Mouse (Mus musculus): Measurements from ENCODE around the gene Ric1.
"Not testable (repeated sequence)": the region's sequence is repeated elsewhere in the genome, so short reads cannot be mapped to it uniquely, and the experiment has no call there.

Ric1 gene

DNA sequence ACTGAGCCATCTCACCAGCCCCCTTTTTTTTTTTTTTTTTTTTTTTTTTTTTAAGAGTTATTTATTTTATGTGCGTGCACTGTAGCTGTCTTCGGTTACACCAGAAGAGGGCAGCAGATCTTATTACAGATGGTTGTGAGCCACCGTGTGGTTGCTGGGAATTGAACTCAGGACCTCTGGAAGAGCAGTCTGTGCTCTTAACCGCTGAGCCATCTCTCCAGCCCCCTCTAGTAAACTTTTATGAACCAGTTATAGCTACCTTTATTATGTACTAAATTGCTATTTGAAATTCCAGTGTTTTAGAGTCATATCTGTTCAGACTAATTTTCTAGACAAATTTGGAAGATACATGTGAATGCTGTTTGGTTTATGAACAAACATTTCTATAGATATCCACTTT is 3.5 kb downstream of the Ric1 start:
- not testable (repeated sequence) for DNase-seq (ENCODE audit: low spot score in 2 of 2)

DNA sequence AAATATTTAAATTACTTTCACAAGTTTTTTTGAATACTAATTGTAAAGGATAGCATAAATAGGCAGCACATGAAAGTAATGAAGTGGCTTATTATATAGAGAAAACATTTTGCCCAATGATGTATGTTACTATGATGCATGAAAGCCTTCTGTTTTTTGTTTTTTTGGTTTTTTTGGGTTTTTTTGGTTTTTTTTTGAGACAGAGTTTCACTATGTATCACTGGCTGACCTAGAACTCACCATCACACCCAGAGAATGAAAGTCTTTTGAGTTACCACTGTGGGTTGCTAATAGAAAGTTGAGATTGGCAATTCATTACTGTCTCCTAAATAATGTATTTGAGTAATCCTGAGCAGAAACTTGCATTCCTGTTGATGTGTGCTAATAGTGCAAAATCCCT is 4.8 kb downstream of the Ric1 start:
- no peak for DNase-seq (ENCODE audit: low spot score in 2 of 2)

- DNase-seq (ENCODE audit: low spot score in 2 of 2) = no peak
These were observed 5.2 kb downstream of the Ric1 start for GRCm38 (mm10) chr19:29527299-29527698.

GRCm38 (mm10) chr19:29528568-29528967 is 6.5 kb downstream of the Ric1 start:
- DNase-seq (ENCODE audit: low spot score in 2 of 2) = no peak

GRCm38 (mm10) chr19:29534030-29534429 is 11.9 kb downstream of the Ric1 start:
- DNase-seq (ENCODE audit: low spot score in 2 of 2) = no peak

- no peak for DNase-seq (ENCODE audit: low spot score in 2 of 2)
These were observed 20.3 kb downstream of the Ric1 start for GRCm38 (mm10) chr19:29542256-29542970.

GRCm38 (mm10) chr19:29544026-29544425 is 21.9 kb downstream of the Ric1 start:
- DNase-seq (ENCODE audit: low spot score in 2 of 2) = no peak

DNA sequence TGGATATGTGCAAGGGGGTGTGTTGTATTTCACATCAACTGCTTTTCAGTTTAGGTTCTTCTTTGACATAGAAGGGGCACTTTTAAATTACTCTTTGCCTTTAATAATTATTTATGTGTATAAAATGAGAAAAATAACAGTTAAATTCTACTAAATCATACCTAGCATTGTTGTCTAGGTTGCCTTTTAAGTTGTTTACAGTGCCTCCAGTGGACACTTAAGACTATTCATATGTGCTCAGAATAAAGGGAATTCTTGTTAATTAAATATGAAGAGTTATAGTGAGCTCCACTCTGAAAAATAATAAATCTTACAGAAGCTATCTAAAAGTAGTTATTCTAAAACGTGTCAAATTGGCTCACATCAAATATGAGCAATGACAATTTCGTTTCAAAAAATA is 28.5 kb downstream of the Ric1 start:
- DNase-seq (ENCODE audit: low spot score in 2 of 2) = no peak

DNA sequence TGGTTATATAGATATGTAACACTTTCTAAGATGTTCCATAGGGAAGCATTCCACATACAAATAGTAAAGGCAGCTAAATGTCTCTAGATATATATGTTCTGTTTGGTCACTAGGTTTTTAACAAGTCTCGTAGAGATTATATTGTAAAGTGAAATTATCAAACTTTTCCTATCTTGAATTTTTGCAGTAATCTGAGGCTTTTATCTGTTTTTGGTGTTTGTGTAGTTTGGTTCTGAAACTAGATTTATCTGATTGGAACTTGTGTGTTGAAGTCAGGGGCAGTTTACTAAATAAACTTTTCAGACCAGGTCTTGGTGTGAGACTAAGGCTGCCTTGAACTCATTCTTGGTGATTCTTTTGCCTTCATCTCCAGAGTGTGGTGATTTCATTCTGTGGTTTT is 29.0 kb downstream of the Ric1 start:
- DNase-seq (ENCODE audit: low spot score in 2 of 2) = no peak

- DNase-seq (ENCODE audit: low spot score in 2 of 2) = not testable (repeated sequence)
These were observed 29.9 kb downstream of the Ric1 start for GRCm38 (mm10) chr19:29551980-29552379.

DNA sequence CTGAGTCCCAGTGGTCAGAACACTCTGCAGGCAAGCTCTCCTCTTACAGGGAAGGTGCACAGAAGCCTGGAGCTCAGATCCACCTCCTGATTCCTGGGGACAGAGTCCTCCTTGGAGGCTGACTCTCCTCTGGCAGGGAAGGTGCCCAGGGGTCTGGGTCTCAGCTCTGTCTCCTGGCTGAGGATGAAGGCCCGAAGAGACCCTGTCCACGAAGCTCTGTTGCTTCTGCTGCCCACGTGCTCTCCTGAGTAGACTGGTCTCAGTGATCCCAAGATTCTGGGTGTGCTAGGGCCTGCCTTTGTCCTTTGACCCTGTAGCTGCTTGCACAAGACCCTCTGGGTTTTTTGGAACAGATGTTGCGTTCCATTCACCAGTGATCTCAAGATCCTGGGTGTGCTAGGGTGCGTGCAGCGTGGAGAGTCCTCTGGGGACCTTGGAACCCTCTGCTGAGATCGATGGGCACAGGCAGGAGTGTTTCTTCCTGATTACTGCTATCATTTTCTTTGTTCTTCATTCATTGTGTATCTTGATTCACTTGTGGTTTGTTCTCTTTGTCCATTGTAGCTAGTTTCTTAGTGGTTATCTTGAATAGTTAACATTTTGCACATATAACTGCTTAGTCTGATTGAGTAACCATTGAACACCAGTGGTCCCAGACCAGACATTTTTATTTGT is 35.2 kb downstream of the Ric1 start:
- not testable (repeated sequence) for DNase-seq (ENCODE audit: low spot score in 2 of 2)

DNA sequence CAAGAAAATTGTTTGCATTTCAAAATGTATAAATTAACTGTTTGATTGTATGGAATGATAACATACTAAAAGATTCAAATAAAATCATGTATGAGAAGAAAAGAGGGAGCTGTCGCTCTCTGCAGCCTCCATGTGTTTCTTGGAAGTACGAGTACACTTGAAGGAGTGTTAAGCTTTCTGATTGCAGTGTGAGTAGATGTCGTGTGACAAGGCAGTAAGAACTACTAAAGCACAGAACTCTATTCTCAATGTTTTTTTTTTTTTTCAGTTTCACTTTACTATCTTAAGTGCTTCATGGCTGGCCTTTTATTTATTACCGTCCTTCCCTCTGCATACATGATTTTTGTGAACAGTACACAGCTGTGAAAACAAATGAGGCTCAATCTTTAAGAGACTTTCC is 40.1 kb downstream of the Ric1 start:
- no peak for DNase-seq (ENCODE audit: low spot score in 2 of 2)

GRCm38 (mm10) chr19:29562603-29563002 is 40.5 kb downstream of the Ric1 start:
- no peak for DNase-seq (ENCODE audit: low spot score in 2 of 2)

DNA sequence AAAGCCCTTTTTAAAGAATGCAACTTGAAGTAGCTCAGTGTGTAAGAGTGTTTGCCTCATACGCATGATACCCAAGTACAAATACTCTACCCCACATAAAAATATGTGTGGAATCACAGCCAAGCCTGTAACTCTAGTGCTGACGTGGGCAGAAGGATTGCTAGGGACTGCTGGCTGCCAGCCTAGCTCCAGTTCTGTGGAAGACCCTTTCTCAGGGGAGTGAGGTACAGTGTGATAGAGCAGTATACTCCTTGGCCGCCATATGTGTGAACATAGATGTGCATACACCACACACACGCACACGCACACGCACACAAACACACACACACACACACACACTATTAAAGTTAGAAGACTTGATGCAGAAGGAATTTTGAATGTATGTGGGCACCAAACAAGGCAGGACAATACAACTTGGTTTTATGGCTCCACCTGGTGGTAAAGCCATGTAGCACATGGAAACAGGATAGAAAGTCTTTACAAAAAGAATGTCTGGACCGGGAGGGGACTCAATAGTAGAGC is 41.2 kb downstream of the Ric1 start:
- DNase-seq (ENCODE audit: low spot score in 2 of 2) = peak; percentile 38 to 55

DNA sequence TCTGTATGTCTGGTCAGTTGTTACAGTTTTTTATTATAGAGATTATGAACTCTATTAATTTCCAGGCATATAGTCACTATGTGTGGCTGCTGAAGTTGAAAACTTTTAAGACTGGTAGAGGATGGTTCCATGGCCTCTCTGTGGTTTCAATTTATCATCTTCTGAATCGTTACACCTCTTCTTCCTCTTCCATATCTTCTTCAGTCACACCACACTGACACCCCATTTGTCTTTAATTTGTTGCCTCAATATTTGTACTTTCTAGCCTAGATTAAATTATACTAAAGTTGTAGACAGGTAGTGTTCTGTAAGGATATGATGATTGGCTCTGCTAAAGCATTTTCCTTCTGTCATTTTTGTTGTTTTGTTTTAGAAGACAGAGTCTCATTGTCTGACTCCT is 44.4 kb downstream of the Ric1 start:
- no peak for DNase-seq (ENCODE audit: low spot score in 2 of 2)

DNA sequence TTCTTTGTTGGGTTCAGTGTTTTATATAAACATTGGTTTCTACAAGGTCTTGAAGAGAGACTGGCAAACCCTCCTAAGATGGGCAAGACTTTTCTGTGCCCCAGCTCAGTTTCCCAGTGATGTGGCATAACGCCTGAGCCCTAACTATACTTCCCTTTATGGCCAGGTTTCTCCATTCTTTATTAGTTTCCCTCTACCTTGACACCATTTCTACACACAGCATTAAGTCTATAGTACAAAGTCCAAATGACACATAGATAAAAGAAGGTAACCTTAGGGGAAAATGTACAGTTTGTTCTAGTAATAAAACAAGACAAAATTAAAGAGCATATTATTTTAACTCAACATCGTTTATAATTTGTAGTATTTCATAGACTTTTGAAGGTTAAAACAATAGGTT is 60.4 kb downstream of the Ric1 start:
- DNase-seq (ENCODE audit: low spot score in 2 of 2) = no peak

DNA sequence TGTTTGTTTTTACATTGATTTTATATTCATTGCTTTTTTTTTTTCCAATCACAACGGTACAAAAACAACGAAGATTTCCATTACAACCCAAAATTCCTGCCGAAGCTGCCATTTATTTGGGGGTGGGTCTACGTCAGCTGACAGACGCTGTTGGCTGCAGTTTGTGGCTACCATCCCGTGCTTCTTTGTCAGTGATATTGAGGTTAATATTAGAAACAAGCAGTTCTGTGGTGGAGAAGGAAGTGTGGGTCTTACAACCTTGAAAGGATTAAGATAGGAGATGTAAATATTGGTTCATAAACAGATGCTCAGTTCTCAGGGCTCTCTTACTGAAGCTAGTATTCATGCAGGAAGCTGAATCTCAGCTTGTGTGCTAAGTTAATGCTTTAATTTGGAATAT is 61.7 kb downstream of the Ric1 start:
- DNase-seq (ENCODE audit: low spot score in 2 of 2) = no peak

DNA sequence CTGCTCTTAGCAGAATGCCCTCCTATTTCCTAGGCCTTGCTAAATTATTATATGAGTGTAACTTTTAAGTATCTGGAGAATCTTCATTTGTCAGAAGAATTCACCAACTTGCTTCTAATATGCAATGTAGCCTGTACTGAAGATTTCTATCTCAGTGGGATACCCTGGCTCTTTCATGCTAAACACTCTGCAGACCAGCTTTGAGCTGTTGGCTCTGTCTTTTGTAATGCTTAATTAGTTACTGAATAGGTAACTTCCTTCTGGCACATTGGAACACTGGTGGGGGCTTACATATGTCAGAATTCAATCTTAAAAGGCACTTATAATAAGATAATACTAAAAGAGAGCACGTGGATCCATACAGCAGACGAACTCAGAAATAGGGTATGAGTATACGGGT is 71.7 kb downstream of the Ric1 start:
- not testable (repeated sequence) for DNase-seq (ENCODE audit: low spot score in 2 of 2)

DNA sequence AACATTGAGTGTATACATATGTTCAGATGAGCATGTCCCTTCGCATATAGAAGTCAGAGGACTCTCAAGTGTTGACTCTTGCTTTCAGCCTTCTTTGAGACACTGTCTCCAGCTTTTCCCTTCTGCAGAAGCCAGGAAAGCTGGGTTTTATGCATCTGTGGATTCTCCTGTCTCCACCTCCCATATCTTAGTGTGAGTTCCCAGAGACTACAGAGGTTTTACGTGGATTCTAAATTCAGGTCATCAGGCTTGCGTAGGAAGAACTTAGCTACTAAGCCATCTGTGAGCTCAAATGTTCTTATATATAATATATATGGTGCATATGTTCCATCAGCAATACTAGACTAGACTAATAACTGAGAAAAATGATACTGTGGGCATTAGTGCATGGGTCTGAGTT is 74.2 kb downstream of the Ric1 start:
- DNase-seq (ENCODE audit: low spot score in 2 of 2) = no peak

- peak in 1 of 2 experiments; percentile 27 for DNase-seq (ENCODE audit: low spot score in 2 of 2)
These were observed 74.9 kb downstream of the Ric1 start for GRCm38 (mm10) chr19:29596985-29597384.

- DNase-seq (ENCODE audit: low spot score in 2 of 2) = no peak
These were observed 76.9 kb downstream of the Ric1 start for GRCm38 (mm10) chr19:29598981-29599380.

- DNase-seq (ENCODE audit: low spot score in 2 of 2) = no peak
These were observed 81.7 kb downstream of the Ric1 start for GRCm38 (mm10) chr19:29603548-29604353.
